Mouse (Mus musculus): ENCODE measurements around the gene Ryk. TPM values are rescaled to one million over a fixed set of nuclear protein-coding genes. Genes with fewer than 3 reads are reported as not detected.

The Ryk gene
- polyA plus RNA-seq, 1 experiment from 2014 or later, result 23.1 TPM

DNA sequence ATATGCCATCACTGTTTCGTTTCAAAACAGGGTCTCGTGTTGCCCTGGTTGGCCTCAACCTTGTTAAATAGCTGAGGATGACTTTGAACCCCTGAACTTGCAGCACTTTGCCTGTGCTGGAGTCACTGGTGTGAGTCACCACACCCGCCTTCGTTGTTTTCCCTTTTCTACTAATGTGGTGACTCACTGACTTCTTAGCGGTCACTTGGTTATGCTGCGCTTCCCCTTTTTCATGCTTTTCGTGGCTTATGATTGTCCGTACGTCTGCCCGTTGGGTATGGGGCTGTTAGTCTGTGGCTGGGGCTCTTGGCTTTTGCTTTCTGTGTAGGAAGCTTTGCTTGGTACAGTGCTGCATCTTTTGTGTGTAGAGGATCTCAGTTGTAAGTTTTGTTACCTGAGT is 25.2 kb downstream of the Ryk start:
- Histone ChIP-seq H3K4me2 (no peak overlapping the region), H3K27me3 (replicated peaks) (no peaks in the 10 kb centered on the region), H3K4me3 (replicated peaks) (no peak overlapping the region), H3K4me1 (peaks cover 26% of the 10 kb centered on the region), H3K27ac (no peak overlapping the region), H3K36me3 (peaks cover 3% of the 10 kb centered on the region; the same call in 1 of the 2 replicates), H3K9ac (no peak overlapping the region), H3K9me3 (0 out of 2 replicates have a peak, but pooled peaks cover 4% of the 10 kb centered on the region)
- ATAC-seq (ENCODE audit: insufficient read depth, low FRiP score, low read depth), result no peak
- WGBS, result 90% methylated on average over 10 of the region's 10 CpGs

DNA sequence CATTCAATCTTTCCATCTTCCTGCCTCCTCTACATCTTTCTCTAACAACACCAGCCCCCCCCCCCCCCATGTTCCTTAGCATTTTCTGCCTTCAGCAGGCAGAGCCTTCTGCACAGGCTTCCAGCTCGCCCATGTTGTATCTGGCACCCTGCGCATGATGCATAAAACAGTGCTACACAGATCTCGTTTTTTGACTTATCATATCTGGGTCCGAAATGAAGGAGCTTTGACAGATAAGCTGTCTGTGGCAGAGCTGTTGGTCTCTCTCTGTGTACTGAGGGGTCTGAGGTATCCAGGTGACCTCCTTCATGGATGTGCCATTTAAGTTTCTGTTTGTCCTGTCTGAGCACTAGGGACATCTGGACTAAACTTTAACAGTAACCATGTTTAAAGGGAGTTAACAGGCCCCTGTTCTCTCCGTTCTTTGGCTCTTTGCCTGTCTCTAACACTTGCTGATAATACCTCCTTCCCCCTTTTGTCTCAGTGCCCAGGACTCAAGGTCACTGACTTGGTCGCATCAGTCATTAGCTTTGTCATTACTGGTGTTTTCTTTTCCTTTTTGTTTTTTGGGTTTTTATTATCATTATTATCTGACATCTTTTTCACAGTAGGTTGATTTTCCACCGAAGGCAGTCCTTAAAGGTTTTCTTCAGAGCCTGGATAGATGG is 26.2 kb downstream of the Ryk start:
- Histone ChIP-seq H3K4me3 (replicated peaks) (no peak overlapping the region), H3K9ac (no peak overlapping the region), H3K4me2 (no peak overlapping the region), H3K36me3 (peaks cover 3% of the 10 kb centered on the region; the same call in 1 of the 2 replicates), H3K9me3 (0 out of 2 replicates have a peak, but pooled peaks cover 4% of the 10 kb centered on the region), H3K27ac (no peak overlapping the region), H3K27me3 (replicated peaks) (no peaks in the 10 kb centered on the region), H3K4me1 (peaks cover 36% of the 10 kb centered on the region)
- no peak for ATAC-seq (ENCODE audit: insufficient read depth, low FRiP score, low read depth)
- WGBS, result 65% methylated on average over 7 of the region's 7 CpGs

- H3K27me3 ChIP-seq (replicated peaks), result no peaks in the 10 kb centered on the region
- H3K27ac ChIP-seq, result no peak overlapping the region
- no peak for ATAC-seq (ENCODE audit: insufficient read depth, low FRiP score, low read depth)
- H3K9me3 ChIP-seq, result 0 out of 2 replicates have a peak, but pooled peaks cover 4% of the 10 kb centered on the region
- H3K36me3 ChIP-seq, result peaks cover 3% of the 10 kb centered on the region; the same call in 1 of the 2 replicates
- peaks cover 41% of the 10 kb centered on the region for H3K4me1 ChIP-seq
- no peak overlapping the region for H3K4me3 ChIP-seq (replicated peaks)
- no peak overlapping the region for H3K9ac ChIP-seq
- no peak overlapping the region for H3K4me2 ChIP-seq
- WGBS, result 66% methylated on average over 7 of the region's 7 CpGs
Observed at GRCm38 (mm10) chr9:102861789-102862188, 27.1 kb downstream of the Ryk start.

- WGBS, result 70% methylated on average over 3 of the region's 3 CpGs
- H3K9ac ChIP-seq, result no peak overlapping the region
- H3K27me3 ChIP-seq (replicated peaks), result no peaks in the 10 kb centered on the region
- no peak for ATAC-seq (ENCODE audit: insufficient read depth, low FRiP score, low read depth)
- H3K4me2 ChIP-seq, result no peak overlapping the region
- H3K9me3 ChIP-seq, result 0 out of 2 replicates have a peak, but pooled peaks cover 4% of the 10 kb centered on the region
- H3K4me1 ChIP-seq, result peaks cover 41% of the 10 kb centered on the region
- H3K36me3 ChIP-seq, result no peaks in the 10 kb centered on the region; the same call in 1 of the 2 replicates
- H3K4me3 ChIP-seq (replicated peaks), result no peak overlapping the region
- 0 out of 2 replicates have a peak overlapping the region, but pooled peaks have one; percentile 3 for H3K27ac ChIP-seq
Observed at GRCm38 (mm10) chr9:102862260-102862659, 27.5 kb downstream of the Ryk start.

- 35% methylated on average over 14 of the region's 14 CpGs for WGBS
- ATAC-seq (ENCODE audit: insufficient read depth, low FRiP score, low read depth), result peak; percentile 73
- no peaks in the 10 kb centered on the region for H3K9me3 ChIP-seq
- no peaks in the 10 kb centered on the region for H3K27me3 ChIP-seq (replicated peaks)
- H3K4me2 ChIP-seq, result peak overlapping the region; percentile 30; the same call in 1 of the 2 replicates
- H3K36me3 ChIP-seq, result peaks cover 6% of the 10 kb centered on the region; the same call in 1 of the 2 replicates
- no peak overlapping the region for H3K9ac ChIP-seq
- H3K27ac ChIP-seq, result peak overlapping the region; percentile 86
- no peak overlapping the region for H3K4me3 ChIP-seq (replicated peaks)
- H3K4me1 ChIP-seq, result peaks cover 41% of the 10 kb centered on the region
Observed at GRCm38 (mm10) chr9:102863876-102864545, 29.3 kb downstream of the Ryk start.

DNA sequence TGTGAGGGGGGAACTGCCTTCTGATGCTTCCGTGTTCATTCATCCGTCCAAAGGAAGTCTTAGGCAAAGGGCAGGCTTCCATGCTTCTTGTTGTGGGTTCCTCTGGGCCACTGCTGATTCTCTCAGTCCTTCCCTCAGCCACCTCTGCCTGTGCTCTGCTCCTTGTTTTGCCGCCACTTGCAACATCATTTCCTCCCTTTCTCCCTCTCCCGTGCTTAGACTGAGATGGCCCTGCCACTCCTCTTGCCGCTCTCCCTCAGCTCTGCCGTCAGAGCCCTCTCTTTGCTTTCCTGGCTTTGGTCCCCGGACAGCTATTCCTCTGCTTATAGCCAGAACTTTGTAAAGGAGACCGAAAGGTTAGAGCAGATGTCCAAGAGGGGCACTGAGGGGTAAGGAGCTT is 30.2 kb downstream of the Ryk start:
- H3K9ac ChIP-seq, result no peak overlapping the region
- H3K9me3 ChIP-seq, result no peaks in the 10 kb centered on the region
- H3K27me3 ChIP-seq (replicated peaks), result no peaks in the 10 kb centered on the region
- 49% methylated on average over 8 of the region's 8 CpGs for WGBS
- no peak overlapping the region for H3K4me2 ChIP-seq
- H3K4me3 ChIP-seq (replicated peaks), result no peak overlapping the region
- H3K27ac ChIP-seq, result peak overlapping the region; percentile 86
- H3K4me1 ChIP-seq, result peaks cover 41% of the 10 kb centered on the region
- no peak for ATAC-seq (ENCODE audit: insufficient read depth, low FRiP score, low read depth)
- H3K36me3 ChIP-seq, result peaks cover 10% of the 10 kb centered on the region

DNA sequence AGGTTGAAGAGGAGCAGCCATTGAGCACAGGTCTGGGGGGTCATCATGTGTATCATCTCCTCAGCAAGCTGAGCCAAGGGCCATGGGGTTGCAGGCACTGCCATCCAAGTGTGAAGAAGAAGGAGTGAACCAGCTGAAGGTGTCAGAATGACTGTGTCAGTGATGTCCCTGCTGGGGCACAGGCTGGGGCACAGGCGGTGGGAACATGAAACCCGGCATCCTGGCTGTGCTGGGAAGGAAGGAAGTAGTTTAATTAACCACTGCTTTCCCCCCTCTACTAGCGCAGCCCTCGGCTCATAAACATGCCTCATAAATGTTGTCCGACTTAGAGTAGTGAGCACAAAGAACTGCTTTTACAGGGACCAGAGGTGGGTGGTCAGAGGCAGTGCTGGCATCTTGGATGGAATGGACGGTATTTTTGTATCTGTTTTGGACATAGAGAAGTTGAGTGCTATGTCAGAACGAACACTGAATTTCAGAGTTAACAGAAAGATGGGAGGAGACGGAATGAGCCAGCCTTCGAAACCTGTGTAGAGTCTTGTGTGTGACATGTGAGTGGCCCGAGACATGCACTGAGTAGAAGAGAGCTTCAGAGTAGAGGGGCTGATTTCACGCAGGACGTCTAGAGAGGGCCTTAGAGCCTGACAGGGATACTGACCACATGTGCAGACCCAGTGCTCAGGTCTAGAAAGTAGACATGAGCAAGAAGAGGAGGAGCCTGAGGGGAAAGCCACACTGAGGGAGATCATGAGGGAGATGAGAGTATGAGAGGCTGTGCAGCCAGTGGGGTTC is 31.4 kb downstream of the Ryk start:
- 68% methylated on average over 12 of the region's 12 CpGs for WGBS
- no peak overlapping the region for H3K27ac ChIP-seq
- peaks cover 19% of the 10 kb centered on the region for H3K36me3 ChIP-seq
- H3K4me2 ChIP-seq, result no peak overlapping the region
- no peak overlapping the region for H3K9ac ChIP-seq
- no peak for ATAC-seq (ENCODE audit: insufficient read depth, low FRiP score, low read depth)
- no peaks in the 10 kb centered on the region for H3K27me3 ChIP-seq (replicated peaks)
- peaks cover 41% of the 10 kb centered on the region for H3K4me1 ChIP-seq
- H3K9me3 ChIP-seq, result no peaks in the 10 kb centered on the region
- H3K4me3 ChIP-seq (replicated peaks), result no peak overlapping the region

DNA sequence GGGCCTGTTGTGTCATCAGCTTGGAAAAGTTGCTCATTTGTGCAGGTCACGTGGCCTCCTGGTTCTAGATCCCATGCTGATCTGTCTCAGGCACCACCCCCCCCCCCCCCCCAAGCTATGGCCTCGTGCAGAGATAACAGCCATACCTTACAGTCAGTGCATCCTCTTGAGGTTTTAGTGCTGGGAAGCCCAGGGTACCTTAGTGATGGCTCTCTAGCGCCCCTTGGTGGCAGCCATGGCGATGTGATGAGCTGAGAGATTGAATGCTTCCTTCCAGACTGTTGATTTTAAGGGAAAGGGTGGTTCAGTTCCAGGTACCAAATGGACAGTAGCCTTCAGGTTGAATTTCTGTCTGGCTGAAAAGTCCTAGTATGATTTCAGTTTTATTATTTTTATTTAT is 32.2 kb downstream of the Ryk start:
- Histone ChIP-seq H3K4me2 (no peak overlapping the region), H3K4me3 (replicated peaks) (no peak overlapping the region), H3K36me3 (peaks cover 22% of the 10 kb centered on the region), H3K9ac (no peak overlapping the region), H3K9me3 (no peaks in the 10 kb centered on the region), H3K4me1 (peaks cover 35% of the 10 kb centered on the region), H3K27ac (no peak overlapping the region), H3K27me3 (replicated peaks) (no peaks in the 10 kb centered on the region)
- 4% methylated on average over 4 of the region's 4 CpGs for WGBS
- no peak for ATAC-seq (ENCODE audit: insufficient read depth, low FRiP score, low read depth)

DNA sequence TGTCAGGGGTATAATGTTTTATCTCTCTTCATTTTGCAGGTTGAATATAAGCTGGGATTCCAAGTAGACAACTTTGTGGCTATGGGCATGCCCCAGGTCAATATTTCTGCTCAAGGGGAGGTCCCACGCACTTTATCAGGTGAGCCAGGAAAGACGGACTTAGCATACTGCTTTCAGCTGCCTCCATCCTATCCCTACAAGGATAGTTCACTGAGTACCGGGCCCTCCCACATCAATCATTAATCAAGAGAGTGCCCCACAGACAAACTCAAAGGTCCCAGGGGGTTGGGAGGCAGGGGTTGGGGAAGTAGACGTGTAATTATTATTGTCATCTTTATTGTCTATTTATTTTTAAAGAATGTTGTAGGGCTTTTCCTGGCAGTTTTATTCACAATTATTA is 32.8 kb downstream of the Ryk start:
- Histone ChIP-seq H3K4me3 (replicated peaks) (no peak overlapping the region), H3K27me3 (replicated peaks) (no peaks in the 10 kb centered on the region), H3K27ac (no peak overlapping the region), H3K9ac (no peak overlapping the region), H3K9me3 (no peaks in the 10 kb centered on the region), H3K4me1 (peaks cover 30% of the 10 kb centered on the region), H3K36me3 (peaks cover 22% of the 10 kb centered on the region), H3K4me2 (no peak overlapping the region)
- 71% methylated on average over 4 of the region's 4 CpGs for WGBS
- ATAC-seq (ENCODE audit: insufficient read depth, low FRiP score, low read depth), result no peak

DNA sequence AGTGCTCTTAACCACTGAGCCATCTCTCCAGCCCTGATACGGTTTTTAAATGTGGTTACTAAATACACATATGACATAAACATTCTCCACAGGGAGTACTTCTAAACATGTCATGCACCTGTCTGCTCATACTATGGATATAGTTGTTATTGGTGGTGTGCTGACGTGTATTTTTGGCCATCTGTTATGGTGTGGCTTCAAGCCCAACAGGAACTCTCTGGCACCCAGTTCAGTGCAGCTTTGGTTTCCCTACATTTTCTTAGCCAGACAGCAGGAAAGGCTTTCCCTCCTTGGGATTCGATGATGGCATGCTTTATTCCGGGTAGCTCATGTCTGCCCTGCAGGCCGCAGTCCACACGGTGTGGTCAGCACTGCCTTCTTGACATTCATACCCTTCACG is 33.7 kb downstream of the Ryk start:
- peaks cover 22% of the 10 kb centered on the region for H3K36me3 ChIP-seq
- ATAC-seq (ENCODE audit: insufficient read depth, low FRiP score, low read depth), result no peak
- H3K27me3 ChIP-seq (replicated peaks), result no peaks in the 10 kb centered on the region
- no peak overlapping the region for H3K27ac ChIP-seq
- H3K4me1 ChIP-seq, result peaks cover 25% of the 10 kb centered on the region
- no peak overlapping the region for H3K4me2 ChIP-seq
- 93% methylated on average over 7 of the region's 7 CpGs for WGBS
- H3K9ac ChIP-seq, result no peak overlapping the region
- H3K9me3 ChIP-seq, result no peaks in the 10 kb centered on the region
- H3K4me3 ChIP-seq (replicated peaks), result no peak overlapping the region

GRCm38 (mm10) chr9:102876054-102876690 is 41.5 kb downstream of the Ryk start:
- 0 out of 2 replicates have a peak, but pooled peaks have one; percentile 26 for ATAC-seq (ENCODE audit: insufficient read depth, low FRiP score, low read depth)
- Histone ChIP-seq H3K27me3 (replicated peaks) (no peaks in the 10 kb centered on the region), H3K36me3 (peaks cover 19% of the 10 kb centered on the region), H3K9me3 (no peaks in the 10 kb centered on the region), H3K27ac (no peak overlapping the region), H3K4me2 (no peak overlapping the region), H3K9ac (no peak overlapping the region), H3K4me3 (replicated peaks) (no peak overlapping the region), H3K4me1 (no peaks in the 10 kb centered on the region)
- WGBS, result 82% methylated on average over 7 of the region's 7 CpGs
